Mouse (Mus musculus) cerebellum, adult (tissue): ENCODE data around the gene Jag2.

Experiments used
- ATAC-seq: cut with Nextera tagmentation; 2 replicates; pipeline ENCODE4 v1.9.2; 2017; ENCODE audit warnings: mild to moderate bottlenecking, moderate library complexity, mixed read lengths; ENCODE audit not compliant: insufficient number of reproducible peaks, low FRiP score, low TSS enrichment

Jag2 gene

DNA sequence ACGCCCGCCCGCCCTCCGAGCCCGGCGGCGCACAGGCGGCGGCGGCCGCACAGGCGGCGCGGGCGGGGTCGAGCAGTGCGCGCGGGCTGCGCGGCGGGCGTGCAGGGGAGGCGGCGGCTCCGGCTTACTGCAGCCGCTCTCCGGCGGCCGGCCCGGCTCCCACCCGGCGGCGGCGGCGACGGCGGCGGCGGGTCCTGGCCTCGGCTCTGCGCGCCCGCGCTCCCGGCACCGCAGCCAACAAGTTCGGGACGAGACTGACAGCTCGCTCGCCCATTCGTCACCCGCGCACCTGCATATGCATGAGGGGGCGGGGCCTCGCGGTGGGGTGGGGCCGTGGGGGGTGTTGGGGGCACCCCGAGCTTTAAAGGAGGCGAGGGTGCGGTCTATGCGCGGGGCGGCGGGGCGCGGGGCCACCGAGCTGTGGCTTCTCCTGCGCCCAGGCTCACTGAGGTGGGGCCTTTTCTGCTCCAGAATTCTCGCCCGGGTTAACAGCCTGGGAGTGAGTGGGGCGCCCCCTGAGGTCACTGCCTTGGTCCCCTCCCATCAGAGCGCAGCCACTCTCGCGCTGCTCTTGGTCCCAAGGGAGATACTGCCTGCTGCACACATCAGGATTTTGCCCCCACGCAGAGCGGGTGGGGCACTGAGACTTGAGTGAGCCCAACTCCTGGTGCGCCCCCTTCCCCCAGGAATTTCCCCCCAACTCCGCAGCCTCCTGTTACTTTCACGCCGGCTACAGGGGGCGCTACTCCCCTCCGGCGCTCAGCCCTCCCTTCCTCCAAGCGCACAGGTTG lies at the start of gene Jag2:
Gene Jag2, minus strand, starts transcription at position 215 of the 791 bp plus-strand sequence.
- peak; percentile 34; the same call in 1 of the 2 replicates for ATAC-seq

DNA sequence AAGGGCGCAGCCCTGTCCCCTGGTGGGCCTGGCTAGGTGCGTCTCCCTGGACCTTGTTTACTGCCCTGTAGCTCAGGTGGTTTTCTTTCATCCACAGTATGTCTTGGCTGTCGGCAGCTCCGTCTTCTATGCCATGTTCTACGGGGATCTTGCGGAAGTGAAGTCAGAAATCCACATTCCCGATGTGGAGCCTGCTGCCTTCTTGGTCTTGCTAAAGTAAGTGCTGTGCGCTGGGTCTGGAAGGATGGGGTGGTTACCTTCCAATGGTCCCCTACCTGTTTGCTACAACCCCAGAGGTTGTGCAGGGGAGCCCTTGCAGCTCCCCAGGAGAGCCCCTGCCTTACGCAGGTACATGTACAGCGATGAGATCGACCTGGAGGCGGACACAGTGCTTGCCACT lies 47.6 kb upstream of the Jag2 start:
- no peak for ATAC-seq

DNA sequence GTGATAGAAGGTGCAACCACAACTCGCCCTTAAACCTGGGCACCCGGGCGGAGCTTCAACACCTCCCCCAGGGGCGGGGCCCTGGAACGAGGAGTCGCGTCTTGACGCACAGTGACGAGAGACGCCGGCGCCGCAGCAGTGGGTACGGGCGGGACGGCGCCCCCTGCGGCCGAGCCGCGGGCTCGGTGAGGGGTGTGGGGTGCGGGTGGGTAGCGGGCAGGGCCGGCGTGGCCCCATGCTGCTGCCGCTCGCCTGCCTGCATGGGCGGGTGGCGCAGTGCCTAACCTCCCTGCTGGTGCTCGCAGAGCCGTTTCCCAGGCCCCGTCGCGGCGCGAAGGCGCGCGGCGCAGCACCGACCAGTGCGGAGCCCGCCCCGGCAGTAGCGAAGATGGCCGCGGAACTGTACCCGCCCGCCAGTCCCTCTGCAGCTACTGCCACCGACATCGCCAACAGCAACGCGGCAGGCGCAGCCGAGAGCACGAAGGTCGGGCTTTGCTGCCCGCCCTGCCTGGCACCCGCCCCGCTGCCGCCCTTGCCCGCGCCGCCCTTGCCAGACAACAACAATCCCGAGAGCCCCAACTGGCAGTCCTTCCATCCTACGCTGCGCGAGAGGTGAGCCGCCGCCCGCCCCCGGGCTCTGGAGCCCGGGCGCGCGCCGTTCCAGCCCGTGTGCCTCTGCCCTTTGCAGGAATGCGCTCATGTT lies 46.9 kb upstream of the Jag2 start, which contains the start of gene Btbd6:
Gene Btbd6, plus strand, starts transcription at position 112 of the 703 bp plus-strand sequence.
- ATAC-seq = peak; percentile 91

DNA sequence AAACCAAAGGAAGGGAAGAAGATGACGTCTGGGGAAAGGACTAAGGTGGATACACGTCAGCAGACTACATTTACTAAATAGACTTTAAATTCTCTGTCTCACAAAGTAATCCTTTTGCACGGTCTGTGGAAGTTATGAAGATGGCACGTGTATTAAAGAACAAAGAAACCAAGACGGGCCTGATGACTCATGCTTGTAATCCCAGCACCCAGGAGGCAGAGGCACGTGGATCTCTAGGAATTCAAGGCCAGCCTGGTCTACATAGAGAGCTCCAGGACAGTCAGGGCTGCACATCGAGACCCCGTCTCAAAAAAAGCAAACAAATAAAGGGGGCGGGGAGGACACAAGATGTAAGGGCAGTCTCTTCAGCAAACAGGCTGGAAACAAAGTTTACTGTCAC lies 45.2 kb upstream of the Jag2 start:
- no peak for ATAC-seq

DNA sequence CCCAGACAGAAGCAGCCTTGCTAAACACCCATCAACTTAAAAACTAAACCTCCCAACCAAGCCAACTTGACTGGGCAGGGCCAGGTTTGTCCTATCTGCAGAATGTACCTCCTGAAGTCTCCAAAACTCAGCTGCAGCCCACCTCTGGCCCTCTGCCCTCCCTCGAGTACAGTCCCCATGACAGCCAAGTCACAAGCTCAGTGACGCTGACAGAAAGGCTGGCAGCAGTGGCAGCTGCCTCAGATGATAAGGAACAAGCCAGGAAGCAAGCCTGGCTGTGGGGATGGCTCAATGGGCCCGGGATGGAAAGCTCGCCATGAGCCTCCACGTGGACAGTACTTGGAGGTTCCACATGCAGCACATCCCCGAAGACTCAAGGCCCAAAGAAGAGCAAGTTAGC lies 40.0 kb upstream of the Jag2 start:
- ATAC-seq = no peak

DNA sequence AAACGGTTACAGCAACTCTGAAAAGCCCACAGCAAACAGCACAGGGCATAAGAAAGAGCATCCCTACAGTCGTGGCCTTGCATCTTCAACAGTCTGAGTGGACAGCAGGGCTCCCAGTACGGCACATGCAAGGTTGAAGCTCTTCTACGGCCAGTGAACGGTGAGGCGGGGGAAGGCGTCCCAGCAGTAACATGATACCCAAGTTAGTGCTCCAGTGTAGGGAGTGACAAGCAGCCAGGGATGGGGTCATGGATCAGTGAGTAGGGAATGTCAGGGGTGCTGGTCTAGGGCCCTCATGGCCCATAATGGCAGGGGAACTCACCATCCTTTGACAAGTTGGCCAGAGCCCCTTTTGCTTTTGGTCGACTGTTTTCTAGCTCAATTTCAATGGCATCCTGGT lies 39.4 kb upstream of the Jag2 start:
- no peak for ATAC-seq

DNA sequence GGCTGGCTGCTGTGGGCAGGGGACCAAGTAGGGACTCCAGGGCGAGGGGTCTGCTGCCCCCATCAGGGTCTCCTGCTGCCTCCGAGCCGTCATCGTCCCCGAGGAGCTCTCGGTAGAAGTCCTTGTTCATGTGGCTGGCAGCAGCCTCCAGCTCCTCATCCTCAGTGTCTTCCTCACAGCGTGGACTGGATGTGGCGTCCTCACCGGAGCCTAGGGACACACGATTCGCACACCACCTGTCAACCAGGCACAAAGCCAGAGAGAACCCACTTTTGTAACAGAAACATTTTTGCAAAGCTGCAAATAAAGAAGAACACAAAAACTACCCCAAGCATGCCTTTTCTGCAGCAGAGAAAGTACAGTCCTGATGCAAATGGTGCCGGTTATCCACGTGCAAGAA lies 36.2 kb upstream of the Jag2 start:
- ATAC-seq = no peak

DNA sequence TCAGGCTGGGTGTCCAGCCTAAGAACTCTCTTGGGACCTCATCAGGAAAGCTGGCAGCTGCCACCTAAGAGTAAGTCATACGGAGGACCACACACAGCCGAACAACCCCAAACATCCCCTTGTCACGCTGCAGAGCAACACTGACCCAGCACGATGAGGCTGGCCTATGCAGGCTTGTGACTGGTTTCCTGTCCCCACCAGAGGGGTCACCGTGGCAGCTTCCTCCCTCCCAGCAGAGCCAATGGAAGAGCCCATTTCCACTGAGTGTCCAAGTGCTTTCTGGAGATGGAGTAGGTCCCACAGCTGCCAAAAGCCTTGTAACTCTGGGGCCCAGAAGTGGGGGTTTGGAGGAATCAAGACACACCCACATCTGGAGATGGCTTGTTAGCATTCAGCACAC lies 32.3 kb upstream of the Jag2 start:
- ATAC-seq = no peak

DNA sequence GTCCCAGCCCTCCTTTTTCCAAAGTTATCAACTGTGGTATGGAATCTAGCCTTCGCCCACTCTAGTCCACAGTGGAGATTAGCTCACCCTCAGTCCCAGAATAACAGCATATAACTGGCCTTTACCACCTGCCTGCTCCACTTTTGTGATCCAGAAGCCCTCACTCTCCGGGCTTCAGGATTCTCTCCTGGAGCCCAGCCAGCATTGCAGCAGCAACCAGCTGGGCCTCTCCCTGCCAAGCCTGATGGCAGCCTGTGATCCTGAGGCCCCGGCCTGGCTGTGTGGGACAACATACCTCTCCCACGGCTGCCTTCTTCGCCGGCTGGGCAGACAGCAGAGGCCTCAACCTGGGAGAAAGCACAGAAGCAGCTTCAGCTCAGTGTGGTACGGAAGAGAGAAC lies 31.9 kb upstream of the Jag2 start:
- peak; percentile 45; the same call in 1 of the 2 replicates for ATAC-seq

DNA sequence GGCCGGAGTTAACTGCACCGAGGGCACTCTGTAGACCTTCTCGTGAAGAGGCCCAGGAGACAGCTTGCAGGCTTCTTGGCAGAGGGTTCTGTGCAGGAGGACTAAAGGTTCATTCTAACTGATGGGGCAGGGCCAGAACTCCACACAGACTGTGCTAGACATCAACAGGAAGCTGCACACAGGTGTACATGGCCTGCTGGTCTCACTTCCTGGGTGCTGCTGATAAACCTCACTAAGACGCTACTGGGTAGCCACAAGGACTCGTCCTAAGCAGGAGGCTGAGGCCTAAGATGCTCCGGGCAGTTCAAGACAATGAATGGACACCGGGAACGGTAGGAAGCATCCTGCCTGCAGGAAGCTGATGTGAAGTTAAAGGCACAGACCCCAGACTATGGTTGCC lies 29.8 kb upstream of the Jag2 start:
- no peak for ATAC-seq

DNA sequence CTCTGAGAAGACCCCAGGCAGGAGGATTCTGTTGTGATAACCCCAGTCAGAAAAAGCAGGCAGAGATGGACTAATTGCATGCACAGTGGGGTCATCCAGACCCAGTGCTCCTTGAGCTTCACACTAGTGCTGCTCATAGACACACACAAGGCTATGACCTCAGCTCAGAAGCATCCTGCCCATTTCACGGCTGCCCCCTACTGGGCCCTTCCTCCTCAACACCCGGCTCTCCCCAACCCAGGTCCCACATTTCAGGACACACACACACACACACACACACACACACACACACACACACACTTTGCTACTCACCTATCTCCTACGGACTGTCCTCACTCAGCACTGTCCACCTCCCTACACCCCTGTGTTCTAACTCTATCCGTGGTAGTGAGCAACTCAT lies 28.7 kb upstream of the Jag2 start:
- ATAC-seq = no peak

DNA sequence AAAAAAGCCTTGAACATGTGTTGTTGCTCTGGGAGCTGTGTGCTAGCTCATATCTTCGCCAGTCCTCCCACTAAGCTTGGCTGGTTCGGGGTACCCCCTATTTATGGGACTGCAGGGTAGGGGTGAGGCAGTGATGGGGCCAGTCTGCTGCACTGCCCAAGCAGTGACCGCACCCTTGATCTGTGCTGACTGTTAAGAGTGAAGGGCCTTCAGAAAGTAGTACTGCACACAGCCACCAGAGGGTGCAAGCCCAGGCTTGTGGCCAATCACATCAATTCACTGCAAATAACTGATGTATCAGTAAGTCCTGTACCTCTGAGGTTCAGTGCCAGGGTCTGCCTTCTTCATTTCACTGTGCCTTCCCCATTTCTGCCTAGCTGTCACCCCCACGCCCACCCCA lies 26.2 kb upstream of the Jag2 start:
- ATAC-seq = peak; percentile 31; the same call in 1 of the 2 replicates

DNA sequence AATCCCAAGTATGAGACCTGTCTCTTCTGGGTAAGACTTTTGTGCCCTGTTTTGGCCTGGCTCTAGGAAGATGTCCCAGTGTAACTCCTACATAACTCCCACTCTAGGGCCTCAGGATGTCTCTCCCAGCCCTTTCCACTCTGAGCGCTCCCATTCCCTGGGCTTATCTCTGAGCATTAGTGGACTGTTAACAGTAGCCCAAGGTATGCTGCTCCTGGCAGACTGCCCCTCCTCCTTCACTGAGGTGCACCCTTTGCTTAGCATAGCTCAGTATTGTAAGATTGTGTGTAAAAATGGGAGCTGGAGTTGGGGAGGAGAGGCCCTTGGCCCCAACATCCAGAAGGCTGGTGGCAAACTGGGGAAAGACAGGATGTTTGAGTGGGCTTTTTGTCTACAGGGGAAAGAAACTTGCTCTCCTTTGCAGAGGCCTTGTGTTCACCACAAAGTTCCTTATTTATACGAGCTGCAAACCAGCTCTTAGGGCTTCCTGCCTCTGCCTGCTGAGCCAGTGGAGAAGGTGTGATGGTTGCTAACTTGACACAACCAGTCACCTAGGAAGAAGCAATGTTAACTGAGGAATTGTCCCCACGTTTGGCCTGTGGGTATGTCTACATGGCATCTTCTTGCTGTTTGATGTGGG lies 23.5 kb upstream of the Jag2 start:
- no peak for ATAC-seq

DNA sequence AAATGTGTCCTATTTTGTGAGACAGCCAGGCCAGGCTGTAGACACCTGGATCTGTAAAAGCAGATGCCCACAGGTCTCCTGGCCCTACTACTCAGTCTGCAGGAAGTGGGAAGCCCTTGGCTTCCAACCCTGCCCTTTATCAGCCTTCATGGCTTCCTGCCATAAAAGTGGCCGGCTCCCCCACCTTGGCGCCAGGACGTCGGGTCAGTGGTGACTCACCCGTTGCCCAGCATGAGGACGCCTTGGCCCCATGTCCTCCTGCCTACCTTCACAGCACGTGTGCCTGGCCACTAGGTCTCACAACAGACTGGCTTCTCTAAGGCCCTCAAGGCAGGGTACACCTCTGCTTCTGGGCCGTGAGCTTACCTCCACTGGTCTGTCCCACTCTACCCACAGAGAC lies 22.9 kb upstream of the Jag2 start:
- ATAC-seq = no peak

DNA sequence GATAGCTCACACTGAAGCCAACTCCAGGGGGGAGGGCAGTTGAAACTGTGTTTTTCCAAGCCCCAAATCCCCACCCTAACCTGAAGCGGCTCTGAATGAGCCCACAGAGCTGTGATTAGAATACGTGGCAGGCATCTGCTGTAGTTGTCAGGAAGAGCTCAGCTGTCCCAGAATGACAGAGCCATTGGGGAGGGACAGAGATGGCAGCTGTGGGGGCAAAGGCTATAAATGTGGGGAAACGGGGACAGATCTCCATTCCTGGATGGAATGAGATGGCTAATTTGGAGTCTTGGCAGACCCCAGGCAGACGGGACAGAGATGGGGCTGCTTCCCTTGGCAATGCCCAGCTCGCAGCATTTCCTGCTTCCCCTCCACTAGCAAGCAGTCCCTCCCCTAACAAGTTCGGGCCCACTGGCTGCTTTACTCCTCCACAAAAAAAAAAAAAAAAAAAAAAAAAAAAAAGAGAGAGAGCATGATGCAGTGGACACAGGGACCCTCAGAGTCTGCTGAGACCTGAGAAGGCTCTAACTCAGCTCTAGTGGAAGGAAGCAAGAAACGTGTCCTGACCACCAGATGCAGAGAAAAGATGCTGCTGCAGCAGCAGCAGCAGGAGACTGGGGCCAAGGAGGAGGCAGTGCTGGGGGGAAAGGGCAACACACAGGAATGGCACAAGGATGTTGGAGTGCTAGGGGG lies 21.7 kb upstream of the Jag2 start:
- ATAC-seq = no peak

DNA sequence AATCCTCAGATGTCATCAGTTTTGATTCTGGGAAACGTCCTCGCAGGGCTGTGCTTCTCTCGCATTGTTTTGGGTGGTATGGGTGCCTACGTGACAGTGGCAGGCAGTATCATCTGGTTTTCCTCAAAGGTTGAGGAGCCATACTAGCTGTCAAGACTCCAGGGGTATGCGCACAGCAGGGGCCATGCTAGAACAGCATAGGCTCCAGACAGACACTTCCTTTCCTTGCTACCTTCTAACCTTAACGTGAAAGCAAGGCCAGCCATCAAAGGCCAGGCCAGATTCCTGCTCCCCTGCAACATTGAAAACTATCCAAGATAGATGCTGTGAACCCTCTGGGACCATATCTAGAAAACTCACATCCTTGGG lies 21.2 kb upstream of the Jag2 start:
- peak; percentile 4; the same call in 1 of the 2 replicates for ATAC-seq

DNA sequence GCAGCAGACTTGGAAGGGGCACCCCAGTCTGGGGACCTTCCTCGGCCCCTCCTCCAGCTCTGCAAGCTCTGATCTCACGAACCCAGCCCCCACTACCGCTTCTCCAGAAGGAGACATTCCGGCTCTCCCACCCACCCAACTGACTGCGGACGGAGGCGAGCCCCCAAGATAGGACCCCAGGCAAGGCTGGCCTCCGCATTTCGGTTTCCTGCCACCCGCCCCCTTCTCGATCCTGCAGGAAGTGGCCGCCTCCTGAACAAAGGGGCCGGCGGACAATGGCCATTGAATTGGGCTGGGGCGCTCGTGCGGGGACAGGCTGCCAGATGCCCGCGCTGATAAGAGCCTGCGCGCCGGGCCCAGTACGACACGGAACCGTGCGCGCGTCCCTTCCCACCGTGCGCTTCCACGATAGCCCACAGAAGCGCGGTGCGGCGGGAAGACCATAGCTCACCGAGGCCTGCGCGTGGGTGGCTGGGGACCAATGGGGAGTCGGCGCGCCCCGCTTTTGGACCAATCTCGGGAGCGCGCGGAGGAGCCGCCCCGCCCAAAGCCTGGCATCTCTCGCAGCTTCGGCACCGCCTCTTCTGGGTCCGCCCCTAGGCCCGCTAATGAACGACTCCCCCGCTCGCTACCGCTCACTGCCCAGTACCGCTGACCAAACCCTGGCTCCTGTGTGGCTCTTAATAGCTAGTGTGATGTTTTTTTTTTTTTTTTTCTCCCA lies 20.6 kb upstream of the Jag2 start:
- peak; percentile 80 for ATAC-seq

DNA sequence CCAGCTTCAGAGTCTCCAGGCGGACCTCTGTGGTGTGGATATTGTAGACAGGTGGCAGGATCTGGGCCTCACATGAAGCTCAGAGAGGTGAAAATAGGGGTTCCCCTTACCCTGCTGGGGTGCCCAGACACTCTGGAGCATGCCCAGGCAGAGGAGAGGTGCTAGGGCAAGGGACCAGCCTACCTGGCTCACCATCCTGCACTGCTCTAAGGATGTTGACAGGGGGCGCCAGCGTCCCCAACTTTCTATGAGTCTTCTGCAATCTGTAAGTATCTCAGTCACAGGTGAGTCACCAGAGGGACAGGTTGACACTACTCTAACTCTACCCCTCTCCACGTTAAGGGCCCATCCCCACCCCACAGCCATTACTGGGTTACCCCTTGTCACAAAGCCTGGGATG lies 17.7 kb upstream of the Jag2 start:
- no peak for ATAC-seq

DNA sequence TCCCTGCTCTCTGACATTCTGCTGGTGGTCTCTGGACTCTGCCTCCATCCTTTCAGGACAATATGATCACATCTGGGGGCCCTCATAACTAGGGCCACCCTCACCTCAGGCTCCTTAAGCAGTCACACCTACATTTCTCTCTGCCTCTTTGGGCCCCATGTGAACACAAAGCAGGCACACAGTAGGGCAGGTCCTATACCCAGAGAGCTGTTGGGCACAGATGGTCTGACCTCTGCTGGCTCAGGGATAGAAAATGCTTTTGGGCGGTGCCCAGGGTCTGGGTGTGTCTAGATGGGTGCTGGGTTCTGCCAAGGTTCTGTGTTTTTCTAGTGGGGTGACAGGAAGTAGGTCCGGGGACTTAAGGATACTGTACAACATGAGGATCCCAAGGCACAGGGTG lies 14.1 kb upstream of the Jag2 start:
- ATAC-seq = no peak
